Mouse (Mus musculus): ENCODE results near the gene Dlgap3. TPM values are rescaled to one million over a fixed set of nuclear protein-coding genes. Genes with fewer than 3 reads are reported as not detected.

Gene Dlgap3
- polyA plus RNA-seq, 1 experiment = 1.0 TPM

GRCm38 (mm10) chr4:127215103-127215502 is 46.1 kb downstream of the Dlgap3 start:
- TF ChIP-seq CTCF (IDR thresholded peaks at IDR 0.05; ENCODE audit: control insufficient read depth, insufficient read depth, low read length) (no peak), POLR2A (IDR thresholded peaks at IDR 0.05; ENCODE audit: borderline replicate concordance, control insufficient read depth, low read depth, low read length) (no peak)
- no peak overlapping the region for H3K27ac ChIP-seq (ENCODE audit: control insufficient read depth, insufficient read depth, low read depth, low read length, poor library complexity)
- no peaks in the 10 kb centered on the region for H3K4me1 ChIP-seq (ENCODE audit: control insufficient read depth, insufficient read depth, low read length)
- 49% methylated on average over 11 of the region's 11 CpGs for WGBS
- H3K4me3 ChIP-seq (replicated peaks; ENCODE audit: control insufficient read depth, low read depth, low read length) = no peak overlapping the region

- WGBS = 36% methylated on average over 7 of the region's 9 CpGs
- Histone ChIP-seq H3K27ac (ENCODE audit: control insufficient read depth, insufficient read depth, low read depth, low read length, poor library complexity) (no peak overlapping the region), H3K4me1 (ENCODE audit: control insufficient read depth, insufficient read depth, low read length) (no peaks in the 10 kb centered on the region), H3K4me3 (replicated peaks; ENCODE audit: control insufficient read depth, low read depth, low read length) (no peak overlapping the region)
- TF ChIP-seq CTCF (IDR thresholded peaks at IDR 0.05; ENCODE audit: control insufficient read depth, insufficient read depth, low read length) = no peak
- TF ChIP-seq POLR2A (IDR thresholded peaks at IDR 0.05; ENCODE audit: borderline replicate concordance, control insufficient read depth, low read depth, low read length) = no peak
These were observed 46.8 kb downstream of the Dlgap3 start for GRCm38 (mm10) chr4:127215799-127216198.

DNA sequence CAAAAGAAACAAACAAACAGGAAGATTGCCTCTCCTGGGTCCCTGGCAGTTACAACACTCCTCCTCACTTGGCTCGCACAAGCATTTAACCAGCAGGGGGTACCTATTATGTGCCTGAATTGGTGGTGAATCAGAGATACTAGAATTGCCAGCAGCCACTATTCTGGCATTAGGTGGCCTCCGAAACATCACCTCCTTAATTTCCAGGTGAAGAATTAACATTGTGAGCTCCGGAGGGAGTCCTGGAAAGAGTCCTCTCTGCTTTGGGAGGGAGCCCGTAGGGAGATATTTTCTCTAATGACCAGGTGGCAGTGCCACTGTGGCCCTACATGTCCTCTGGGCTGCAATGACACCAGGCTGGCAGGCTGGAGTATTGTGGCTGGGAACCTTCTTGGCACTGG is 47.2 kb downstream of the Dlgap3 start:
- 67% methylated on average over 4 of the region's 4 CpGs for WGBS
- TF ChIP-seq POLR2A (IDR thresholded peaks at IDR 0.05; ENCODE audit: borderline replicate concordance, control insufficient read depth, low read depth, low read length) = no peak
- TF ChIP-seq CTCF (IDR thresholded peaks at IDR 0.05; ENCODE audit: control insufficient read depth, insufficient read depth, low read length) = no peak
- H3K4me3 ChIP-seq (replicated peaks; ENCODE audit: control insufficient read depth, low read depth, low read length) = no peak overlapping the region
- no peaks in the 10 kb centered on the region for H3K4me1 ChIP-seq (ENCODE audit: control insufficient read depth, insufficient read depth, low read length)
- no peak overlapping the region for H3K27ac ChIP-seq (ENCODE audit: control insufficient read depth, insufficient read depth, low read depth, low read length, poor library complexity)

GRCm38 (mm10) chr4:127217048-127217447 is 48.0 kb downstream of the Dlgap3 start:
- WGBS = 67% methylated on average over 11 of the region's 11 CpGs
- H3K4me3 ChIP-seq (replicated peaks; ENCODE audit: control insufficient read depth, low read depth, low read length) = no peak overlapping the region
- no peak overlapping the region for H3K27ac ChIP-seq (ENCODE audit: control insufficient read depth, insufficient read depth, low read depth, low read length, poor library complexity)
- no peak for TF ChIP-seq CTCF (IDR thresholded peaks at IDR 0.05; ENCODE audit: control insufficient read depth, insufficient read depth, low read length)
- TF ChIP-seq POLR2A (IDR thresholded peaks at IDR 0.05; ENCODE audit: borderline replicate concordance, control insufficient read depth, low read depth, low read length) = no peak
- H3K4me1 ChIP-seq (ENCODE audit: control insufficient read depth, insufficient read depth, low read length) = no peaks in the 10 kb centered on the region

- H3K27ac ChIP-seq (ENCODE audit: control insufficient read depth, insufficient read depth, low read depth, low read length, poor library complexity) = no peak overlapping the region
- TF ChIP-seq POLR2A (IDR thresholded peaks at IDR 0.05; ENCODE audit: borderline replicate concordance, control insufficient read depth, low read depth, low read length) = no peak
- TF ChIP-seq CTCF (IDR thresholded peaks at IDR 0.05; ENCODE audit: control insufficient read depth, insufficient read depth, low read length) = no peak
- WGBS = 33% methylated on average over 10 of the region's 10 CpGs
- H3K4me1 ChIP-seq (ENCODE audit: control insufficient read depth, insufficient read depth, low read length) = no peaks in the 10 kb centered on the region
- H3K4me3 ChIP-seq (replicated peaks; ENCODE audit: control insufficient read depth, low read depth, low read length) = no peak overlapping the region
These were observed 54.3 kb downstream of the Dlgap3 start for GRCm38 (mm10) chr4:127223291-127223690.

DNA sequence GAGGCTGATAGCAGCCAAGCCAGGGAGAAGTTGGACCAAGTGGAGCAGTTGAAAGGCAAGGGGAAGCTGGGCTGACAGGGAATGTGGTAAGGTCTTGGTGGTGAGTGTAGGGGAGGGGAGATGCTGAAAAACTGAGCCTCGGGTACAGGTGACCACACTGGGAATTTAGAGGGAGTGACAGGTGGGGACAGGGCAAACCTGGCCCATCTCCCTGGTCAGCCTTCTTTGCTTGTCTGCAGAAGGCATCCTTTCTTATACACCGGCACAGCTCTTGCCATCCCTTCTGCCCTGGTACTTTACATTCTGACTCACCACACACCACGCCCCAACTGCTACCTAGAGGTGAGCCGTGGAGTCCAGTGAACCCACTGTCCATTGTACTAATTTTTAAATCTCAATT is 54.8 kb downstream of the Dlgap3 start:
- Histone ChIP-seq H3K4me1 (ENCODE audit: control insufficient read depth, insufficient read depth, low read length) (no peaks in the 10 kb centered on the region), H3K4me3 (replicated peaks; ENCODE audit: control insufficient read depth, low read depth, low read length) (no peak overlapping the region), H3K27ac (ENCODE audit: control insufficient read depth, insufficient read depth, low read depth, low read length, poor library complexity) (no peak overlapping the region)
- 42% methylated on average over 4 of the region's 4 CpGs for WGBS
- no peak for TF ChIP-seq POLR2A (IDR thresholded peaks at IDR 0.05; ENCODE audit: borderline replicate concordance, control insufficient read depth, low read depth, low read length)
- TF ChIP-seq CTCF (IDR thresholded peaks at IDR 0.05; ENCODE audit: control insufficient read depth, insufficient read depth, low read length) = no peak

DNA sequence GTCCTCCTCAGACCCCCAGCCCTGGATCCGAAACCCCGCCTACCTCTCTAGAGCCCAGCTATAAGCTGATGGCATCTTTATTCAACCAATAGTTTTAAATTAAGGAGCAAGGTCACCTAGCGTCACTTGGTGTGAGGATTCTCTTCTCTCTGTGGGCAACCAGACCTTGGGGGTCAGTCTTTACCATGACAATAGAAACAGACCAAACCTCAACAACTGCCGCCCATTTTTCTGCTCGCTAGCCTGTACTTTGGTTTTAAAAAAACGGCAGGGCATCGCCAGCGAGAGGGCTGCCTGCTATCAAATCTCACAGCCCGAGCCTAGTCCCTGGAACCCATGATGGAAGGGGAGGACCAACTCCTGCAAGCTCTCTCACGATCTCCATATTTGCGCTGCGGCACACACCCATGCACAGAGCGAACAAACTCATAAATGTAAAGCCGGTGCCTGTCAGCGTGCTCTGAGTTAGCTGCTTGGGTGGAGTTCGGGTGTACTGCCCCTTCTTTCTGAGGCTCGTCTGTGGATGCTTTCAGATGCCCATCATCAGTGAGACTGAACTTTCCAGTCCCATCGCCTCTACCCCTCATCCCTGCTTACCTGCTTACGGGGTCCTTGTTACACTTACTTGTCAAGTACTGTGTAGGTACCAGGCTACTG is 55.6 kb downstream of the Dlgap3 start:
- H3K4me3 ChIP-seq (replicated peaks; ENCODE audit: control insufficient read depth, low read depth, low read length) = no peak overlapping the region
- WGBS = 24% methylated on average over 19 of the region's 19 CpGs

DNA sequence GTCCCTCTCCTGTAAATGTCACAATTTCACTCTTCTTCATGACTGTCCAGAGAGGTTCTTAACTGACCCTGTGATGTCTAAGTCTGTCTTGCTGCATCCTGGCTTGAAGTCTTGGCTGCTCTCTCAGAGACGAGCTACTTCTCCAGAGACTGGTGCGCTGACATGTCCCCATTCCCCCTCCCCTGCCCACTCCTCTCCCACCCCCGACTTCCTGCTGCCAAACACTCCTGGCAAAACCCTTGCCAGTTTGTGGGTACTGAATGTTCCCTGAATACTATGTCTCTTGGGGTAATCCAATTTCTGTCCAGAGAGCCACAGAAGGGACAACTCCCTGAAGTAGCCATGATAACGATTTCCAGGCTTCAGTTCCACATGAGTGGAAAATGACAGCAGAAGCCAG is 57.1 kb downstream of the Dlgap3 start:
- Histone ChIP-seq H3K27ac (ENCODE audit: control insufficient read depth, insufficient read depth, low read depth, low read length, poor library complexity) (no peak overlapping the region), H3K4me1 (ENCODE audit: control insufficient read depth, insufficient read depth, low read length) (no peaks in the 10 kb centered on the region), H3K4me3 (replicated peaks; ENCODE audit: control insufficient read depth, low read depth, low read length) (no peak overlapping the region)
- TF ChIP-seq POLR2A (IDR thresholded peaks at IDR 0.05; ENCODE audit: borderline replicate concordance, control insufficient read depth, low read depth, low read length) (no peak), CTCF (IDR thresholded peaks at IDR 0.05; ENCODE audit: control insufficient read depth, insufficient read depth, low read length) (no peak)
- WGBS = 32% methylated on average over 4 of the region's 4 CpGs

More for the DNA sequence above, 55.6 kb downstream of the Dlgap3 start:
- H3K27ac ChIP-seq (ENCODE audit: control insufficient read depth, insufficient read depth, low read depth, low read length, poor library complexity) = no peak overlapping the region
- no peak for TF ChIP-seq POLR2A (IDR thresholded peaks at IDR 0.05; ENCODE audit: borderline replicate concordance, control insufficient read depth, low read depth, low read length)
- no peak for TF ChIP-seq CTCF (IDR thresholded peaks at IDR 0.05; ENCODE audit: control insufficient read depth, insufficient read depth, low read length)
- H3K4me1 ChIP-seq (ENCODE audit: control insufficient read depth, insufficient read depth, low read length) = no peaks in the 10 kb centered on the region

All from bone marrow, adult 2 months (tissue).